Mouse (Mus musculus): ENCODE measurements around the gene Vegfb. TPM values are rescaled to one million over a fixed set of nuclear protein-coding genes. Genes with fewer than 3 reads are reported as not detected.

Gene Vegfb
- polyA plus RNA-seq, 1 experiment from 2014 or later: 29.5 TPM

GRCm38 (mm10) chr19:6942764-6943163 is 44.7 kb downstream of the Vegfb start:
- DNase-seq (ENCODE audit: low spot score): no peak
- H3K36me3 ChIP-seq (ENCODE audit: control insufficient read depth, insufficient read depth, low read length): no peaks in the 10 kb centered on the region
- H3K27me3 ChIP-seq (ENCODE audit: control insufficient read depth, insufficient read depth, low read length): no peaks in the 10 kb centered on the region
- ATAC-seq (replicated peaks; ENCODE audit: low FRiP score): no peak
- H3K4me1 ChIP-seq (replicated peaks; ENCODE audit: control insufficient read depth, insufficient read depth, low read length): peaks cover 15% of the 10 kb centered on the region
- H3K9ac ChIP-seq (ENCODE audit: low read length): peak overlapping the region; percentile 91
- peak overlapping the region; percentile 97 for H3K4me2 ChIP-seq (ENCODE audit: low read depth, low read length, severe bottlenecking)
- 25% methylated on average over 5 of the region's 5 CpGs for WGBS
- H3K27ac ChIP-seq (ENCODE audit: low read depth, low read length): peak overlapping the region; percentile 91
- peak overlapping the region; percentile 65 for H3K4me3 ChIP-seq (ENCODE audit: low read depth, low read length)
- no peaks in the 10 kb centered on the region for H3K9me3 ChIP-seq (ENCODE audit: control insufficient read depth, low read length)

GRCm38 (mm10) chr19:6942249-6942691 is 45.2 kb downstream of the Vegfb start, which contains the start of gene Gpr137:
Gene Gpr137, minus strand, starts transcription at chr19:6942480.
- H3K9ac ChIP-seq (ENCODE audit: low read length): peak within 1 kb of the TSS; percentile 91
- H3K4me1 ChIP-seq (replicated peaks; ENCODE audit: control insufficient read depth, insufficient read depth, low read length): peaks cover 15% of the 10 kb centered on the region
- WGBS: under 1% methylated on average over 27 of the region's 27 CpGs
- no peaks in the 10 kb centered on the region for H3K9me3 ChIP-seq (ENCODE audit: control insufficient read depth, low read length)
- no peaks in the 10 kb centered on the region for H3K36me3 ChIP-seq (ENCODE audit: control insufficient read depth, insufficient read depth, low read length)
- no peaks in the 10 kb centered on the region for H3K27me3 ChIP-seq (ENCODE audit: control insufficient read depth, insufficient read depth, low read length)
- peak; percentile 86 for ATAC-seq (replicated peaks; ENCODE audit: low FRiP score)
- H3K27ac ChIP-seq (ENCODE audit: low read depth, low read length): peak within 1 kb of the TSS; percentile 91
- H3K4me2 ChIP-seq (ENCODE audit: low read depth, low read length, severe bottlenecking): peak within 1 kb of the TSS; percentile 97
- peak within 1 kb of the TSS; percentile 65 for H3K4me3 ChIP-seq (ENCODE audit: low read depth, low read length)
- peak; percentile 93 for DNase-seq (ENCODE audit: low spot score)

- no peaks in the 10 kb centered on the region for H3K9me3 ChIP-seq (ENCODE audit: control insufficient read depth, low read length)
- H3K27ac ChIP-seq (ENCODE audit: low read depth, low read length): peak within 1 kb of the TSS; percentile 91
Measured at GRCm38 (mm10) chr19:6941372-6942248, 45.8 kb downstream of the Vegfb start, which contains the start of gene Bad. Gene Bad, plus strand, starts transcription at chr19:6941861.

GRCm38 (mm10) chr19:6940396-6941351 is 46.8 kb downstream of the Vegfb start:
- WGBS: 22% methylated on average over 29 of the region's 29 CpGs
- peak; percentile 29 for ATAC-seq (replicated peaks; ENCODE audit: low FRiP score)
- Histone ChIP-seq H3K4me3 (ENCODE audit: low read depth, low read length) (peak overlapping the region; percentile 65), H3K4me2 (ENCODE audit: low read depth, low read length, severe bottlenecking) (peak overlapping the region; percentile 97), H3K4me1 (replicated peaks; ENCODE audit: control insufficient read depth, insufficient read depth, low read length) (peaks cover 15% of the 10 kb centered on the region), H3K9ac (ENCODE audit: low read length) (peak overlapping the region; percentile 91), H3K9me3 (ENCODE audit: control insufficient read depth, low read length) (no peaks in the 10 kb centered on the region), H3K27ac (ENCODE audit: low read depth, low read length) (no peak overlapping the region), H3K27me3 (ENCODE audit: control insufficient read depth, insufficient read depth, low read length) (peaks cover 5% of the 10 kb centered on the region; the same call in 1 of the 2 replicates), H3K36me3 (ENCODE audit: control insufficient read depth, insufficient read depth, low read length) (no peaks in the 10 kb centered on the region)
- DNase-seq (ENCODE audit: low spot score): no peak

More at GRCm38 (mm10) chr19:6941372-6942248, 45.8 kb downstream of the Vegfb start, which contains the start of gene Bad:
- Histone ChIP-seq H3K27me3 (ENCODE audit: control insufficient read depth, insufficient read depth, low read length) (no peaks in the 10 kb centered on the region), H3K4me2 (ENCODE audit: low read depth, low read length, severe bottlenecking) (peak within 1 kb of the TSS; percentile 97), H3K4me3 (ENCODE audit: low read depth, low read length) (peak within 1 kb of the TSS; percentile 65), H3K36me3 (ENCODE audit: control insufficient read depth, insufficient read depth, low read length) (no peaks in the 10 kb centered on the region), H3K9ac (ENCODE audit: low read length) (peak within 1 kb of the TSS; percentile 91), H3K4me1 (replicated peaks; ENCODE audit: control insufficient read depth, insufficient read depth, low read length) (peaks cover 15% of the 10 kb centered on the region)
- under 1% methylated on average over 83 of the region's 83 CpGs for WGBS
- peak; percentile 86 for ATAC-seq (replicated peaks; ENCODE audit: low FRiP score)
- peak; percentile 98 for DNase-seq (ENCODE audit: low spot score)

- DNase-seq (ENCODE audit: low spot score) (no peak), ATAC-seq (replicated peaks; ENCODE audit: low FRiP score) (no peak)
- 88% methylated on average over 20 of the region's 20 CpGs for WGBS
- H3K9me3 ChIP-seq (ENCODE audit: control insufficient read depth, low read length): no peaks in the 10 kb centered on the region
- H3K27me3 ChIP-seq (ENCODE audit: control insufficient read depth, insufficient read depth, low read length): peaks cover 19% of the 10 kb centered on the region
- H3K27ac ChIP-seq (ENCODE audit: low read depth, low read length): no peak overlapping the region
- H3K9ac ChIP-seq (ENCODE audit: low read length): no peak overlapping the region; the same call in 1 of the 2 replicates
- no peaks in the 10 kb centered on the region for H3K36me3 ChIP-seq (ENCODE audit: control insufficient read depth, insufficient read depth, low read length)
- peaks cover 16% of the 10 kb centered on the region for H3K4me1 ChIP-seq (replicated peaks; ENCODE audit: control insufficient read depth, insufficient read depth, low read length)
- no peak overlapping the region for H3K4me2 ChIP-seq (ENCODE audit: low read depth, low read length, severe bottlenecking)
- no peak overlapping the region for H3K4me3 ChIP-seq (ENCODE audit: low read depth, low read length)
Measured at GRCm38 (mm10) chr19:6939106-6940002, 48.1 kb downstream of the Vegfb start.

- peaks cover 34% of the 10 kb centered on the region for H3K27me3 ChIP-seq (ENCODE audit: control insufficient read depth, insufficient read depth, low read length)
- no peak overlapping the region for H3K9ac ChIP-seq (ENCODE audit: low read length)
- no peaks in the 10 kb centered on the region for H3K9me3 ChIP-seq (ENCODE audit: control insufficient read depth, low read length)
- no peak overlapping the region for H3K4me2 ChIP-seq (ENCODE audit: low read depth, low read length, severe bottlenecking)
- no peak overlapping the region for H3K4me3 ChIP-seq (ENCODE audit: low read depth, low read length)
- no peak overlapping the region for H3K27ac ChIP-seq (ENCODE audit: low read depth, low read length)
- no peak for DNase-seq (ENCODE audit: low spot score)
- peaks cover 19% of the 10 kb centered on the region; the same call in 1 of the 2 replicates for H3K4me1 ChIP-seq (replicated peaks; ENCODE audit: control insufficient read depth, insufficient read depth, low read length)
- no peak for ATAC-seq (replicated peaks; ENCODE audit: low FRiP score)
- H3K36me3 ChIP-seq (ENCODE audit: control insufficient read depth, insufficient read depth, low read length): no peaks in the 10 kb centered on the region
- WGBS: 80% methylated on average over 16 of the region's 16 CpGs
Measured at GRCm38 (mm10) chr19:6937541-6938465, 49.6 kb downstream of the Vegfb start.

- Histone ChIP-seq H3K36me3 (ENCODE audit: control insufficient read depth, insufficient read depth, low read length) (no peaks in the 10 kb centered on the region), H3K27ac (ENCODE audit: low read depth, low read length) (no peak overlapping the region), H3K4me2 (ENCODE audit: low read depth, low read length, severe bottlenecking) (no peak overlapping the region), H3K9me3 (ENCODE audit: control insufficient read depth, low read length) (no peaks in the 10 kb centered on the region), H3K9ac (ENCODE audit: low read length) (no peak overlapping the region), H3K4me1 (replicated peaks; ENCODE audit: control insufficient read depth, insufficient read depth, low read length) (peaks cover 15% of the 10 kb centered on the region; the same call in 1 of the 2 replicates), H3K27me3 (ENCODE audit: control insufficient read depth, insufficient read depth, low read length) (peaks cover 48% of the 10 kb centered on the region), H3K4me3 (ENCODE audit: low read depth, low read length) (no peak overlapping the region)
- WGBS: 20% methylated on average over 3 of the region's 3 CpGs
- no peak for ATAC-seq (replicated peaks; ENCODE audit: low FRiP score)
- no peak for DNase-seq (ENCODE audit: low spot score)
Measured at GRCm38 (mm10) chr19:6936299-6936698, 51.2 kb downstream of the Vegfb start.
